Mouse (Mus musculus): ENCODE measurements around the gene Tex48. TPM values are rescaled to one million over a fixed set of nuclear protein-coding genes. Genes with fewer than 3 reads are reported as not detected.

Gene Tex48
- polyA plus RNA-seq, 1 experiment from 2014 or later: not detected

DNA sequence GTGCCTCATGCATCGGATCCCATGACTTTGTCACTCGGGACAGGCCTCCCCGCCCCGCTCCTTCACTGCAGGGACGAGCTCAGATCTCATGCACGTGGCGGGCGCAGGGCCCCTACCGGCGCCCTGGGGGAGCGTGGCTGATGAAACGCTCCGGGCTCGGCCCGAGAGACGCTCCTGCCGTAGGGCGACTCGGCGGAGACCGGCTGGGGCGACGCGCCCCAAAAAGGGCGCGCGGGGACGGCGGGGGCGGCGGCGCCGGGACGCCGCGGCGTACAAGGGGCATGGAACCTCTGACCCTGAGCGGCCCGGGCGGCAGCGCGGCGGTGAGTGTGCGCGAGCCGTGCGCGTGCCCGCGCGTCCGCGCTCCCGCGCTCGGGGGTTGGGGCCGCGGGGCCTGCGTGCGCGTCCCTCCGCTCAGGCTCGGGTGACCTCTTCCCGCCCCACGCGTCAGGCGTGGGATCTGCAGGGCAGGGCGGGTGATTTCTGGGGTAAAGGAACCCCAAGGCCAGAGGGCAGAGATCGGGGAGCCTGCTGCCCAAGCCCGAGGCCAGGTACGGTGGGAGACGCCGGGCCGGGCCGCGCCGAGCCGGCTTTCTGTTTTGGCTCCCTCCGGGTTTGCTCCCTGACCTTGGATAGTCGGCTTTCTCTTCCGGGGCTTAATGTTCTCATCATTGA, 63.7 kb downstream of the Tex48 start, which contains the start of gene Tmem268:
Gene Tmem268 (plus strand): TSS at position 375 of the 675 bp plus-strand sequence.
- Histone ChIP-seq H3K27me3 (ENCODE audit: low read depth, poor library complexity, severe bottlenecking) (no peaks in the 10 kb centered on the region), H3K9me3 (replicated peaks) (no peaks in the 10 kb centered on the region), H3K27ac (peak within 1 kb of the TSS; percentile 97), H3K36me3 (peaks cover 22% of the 10 kb centered on the region), H3K4me3 (peak within 1 kb of the TSS; percentile 76), H3K4me1 (peaks cover 62% of the 10 kb centered on the region)
- peak; percentile 87 for DNase-seq (ENCODE audit: low spot score)
- WGBS: under 1% methylated on average over 80 of the region's 81 CpGs

DNA sequence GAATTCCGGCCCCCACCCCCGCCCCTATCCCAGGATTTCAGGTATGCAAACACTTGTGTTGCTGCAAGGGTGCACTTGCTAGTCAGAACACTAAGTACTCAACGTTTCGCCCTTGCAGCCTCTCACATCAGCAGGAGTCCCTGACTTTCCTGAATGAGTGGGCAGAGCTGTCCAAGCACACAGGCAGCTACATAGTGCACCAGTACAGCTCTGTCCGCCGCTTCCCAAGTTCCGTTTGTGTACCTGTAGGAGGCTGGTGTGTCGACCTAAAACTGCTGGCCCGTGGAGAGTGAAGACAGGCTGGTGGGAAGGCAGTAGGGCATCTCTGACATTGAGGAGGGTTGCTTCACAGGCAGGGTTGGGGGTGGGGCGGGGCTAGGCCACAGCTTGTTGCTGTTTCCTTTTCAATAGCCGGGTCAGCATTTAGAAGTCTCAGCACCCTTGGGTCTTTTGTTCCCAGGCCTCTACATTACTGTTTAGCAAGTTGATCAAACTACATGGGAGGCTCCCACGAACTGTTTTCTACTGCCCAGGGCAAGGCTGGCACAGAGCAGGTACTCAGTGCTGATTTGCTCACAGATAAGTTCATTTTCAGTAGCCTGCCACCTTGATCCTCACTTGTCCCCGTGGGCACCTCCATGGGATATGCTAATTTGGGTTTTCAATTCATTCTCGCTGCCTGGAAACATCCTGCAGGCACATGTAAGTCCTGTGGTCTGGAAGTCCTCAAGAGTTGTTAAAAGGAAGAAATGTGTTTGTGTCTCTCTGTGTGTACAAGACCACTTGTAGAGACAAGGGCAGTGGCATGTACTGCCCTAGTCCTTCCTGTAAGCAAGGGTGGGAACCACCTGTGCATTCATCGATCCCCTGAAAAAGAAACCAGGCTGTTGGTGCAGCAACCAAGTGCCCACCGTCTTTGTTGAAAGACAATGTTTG, 64.8 kb downstream of the Tex48 start:
- Histone ChIP-seq H3K4me1 (peaks cover 59% of the 10 kb centered on the region), H3K4me3 (peak overlapping the region; percentile 76; the same call in 1 of the 2 replicates)
- DNase-seq (ENCODE audit: low spot score): no peak

More for the DNA sequence above, 64.8 kb downstream of the Tex48 start:
- peak overlapping the region; percentile 97 for H3K27ac ChIP-seq
- H3K27me3 ChIP-seq (ENCODE audit: low read depth, poor library complexity, severe bottlenecking): no peaks in the 10 kb centered on the region
- H3K36me3 ChIP-seq: peaks cover 22% of the 10 kb centered on the region
- H3K9me3 ChIP-seq (replicated peaks): no peaks in the 10 kb centered on the region
- 30% methylated on average over 16 of the region's 16 CpGs for WGBS

Other genes with a start within 250 kb of the Tex48 start
- 12.3 and 17.2 TPM in 2 replicates for gene Akna, start 219.1 kb downstream of the Tex48 start, polyA plus RNA-seq (2016; fragmentation: Nextera tagmentation; extraction: Ambion mirVana)
- gene Whrn, start 126.4 kb downstream of the Tex48 start, polyA plus RNA-seq (2016; fragmentation: Nextera tagmentation; extraction: Ambion mirVana): 8.5 and 13.9 TPM in 2 replicates
- 204 and 239 TPM in 2 replicates for gene Atp6v1g1, start 77.7 kb downstream of the Tex48 start, polyA plus RNA-seq (2016; fragmentation: Nextera tagmentation; extraction: Ambion mirVana)
- 12.7 and 14.4 TPM in 2 replicates for gene Tmem268, start 63.6 kb downstream of the Tex48 start, polyA plus RNA-seq (2016; fragmentation: Nextera tagmentation; extraction: Ambion mirVana)
- not detected in 2 replicates for gene Gm11213, start 17.2 kb downstream of the Tex48 start, polyA plus RNA-seq (2016; fragmentation: Nextera tagmentation; extraction: Ambion mirVana)
- gene Gm11214, start 41.0 kb upstream of the Tex48 start, polyA plus RNA-seq (2016; fragmentation: Nextera tagmentation; extraction: Ambion mirVana): not detected in 2 replicates
- gene Tnfsf15, start 122.7 kb upstream of the Tex48 start, polyA plus RNA-seq (2016; fragmentation: Nextera tagmentation; extraction: Ambion mirVana): not detected in 2 replicates
- gene Tnfsf8, start 238.9 kb upstream of the Tex48 start, polyA plus RNA-seq (2016; fragmentation: Nextera tagmentation; extraction: Ambion mirVana): not detected in 2 replicates